Mouse (Mus musculus): ENCODE results near the gene Samd4b. TPM values are rescaled to one million over a fixed set of nuclear protein-coding genes. Genes with fewer than 3 reads are reported as not detected.
A peak's percentile ranks its signal among the peaks of the same experiment; 100 is the strongest.

Samd4b gene
- polyA plus RNA-seq, 1 experiment from 2014 or later = 35.6 TPM

DNA sequence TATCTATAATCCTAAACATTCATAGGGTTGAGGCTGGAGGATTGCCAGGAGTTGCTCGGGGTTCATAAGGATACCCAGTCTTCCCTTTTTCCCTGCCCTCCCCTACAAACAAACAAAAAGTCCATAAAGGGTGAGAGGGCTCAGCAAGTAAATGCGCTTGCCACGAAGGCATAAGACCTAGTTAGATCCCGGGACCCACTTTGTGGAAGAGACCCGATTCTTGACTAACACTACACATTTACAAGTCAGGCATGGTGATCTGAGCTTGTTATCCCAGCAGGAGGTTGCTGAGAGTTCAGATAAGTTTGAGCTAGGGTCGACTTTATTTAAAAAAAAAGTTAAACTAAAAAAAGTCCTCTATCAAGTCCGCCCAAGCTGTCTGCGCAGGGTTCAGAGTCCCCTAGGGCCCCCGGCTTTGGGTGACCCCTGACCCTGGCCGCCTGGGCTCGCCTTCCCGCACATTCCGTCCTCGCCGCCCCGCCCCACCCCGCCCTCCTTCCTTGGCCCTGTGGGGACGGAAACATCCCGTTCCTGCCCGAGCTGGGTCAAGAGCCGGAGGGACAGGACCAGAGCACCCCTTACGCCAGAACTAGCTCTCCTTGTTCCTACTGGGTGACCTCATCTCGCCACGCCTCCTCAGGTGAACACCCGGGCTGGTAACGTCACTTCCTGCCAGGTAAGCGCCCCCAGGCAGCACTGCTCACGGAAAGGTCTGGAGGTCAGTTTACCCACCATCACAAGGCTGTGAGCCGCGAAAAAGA is 221.8 kb downstream of the Samd4b start:
- 3% methylated on average over 30 of the region's 30 CpGs for WGBS
- Histone ChIP-seq H3K4me2 (replicated peaks) (peak overlapping the region; percentile 62), H3K4me1 (peaks cover 52% of the 10 kb centered on the region), H3K4me3 (peak overlapping the region; percentile 34), H3K27me3 (peaks cover 8% of the 10 kb centered on the region; the same call in 1 of the 2 replicates), H3K36me3 (peaks cover 4% of the 10 kb centered on the region; the same call in 1 of the 2 replicates), H3K27ac (peak overlapping the region; percentile 91), H3K9me3 (replicated peaks) (no peaks in the 10 kb centered on the region), H3K9ac (peak overlapping the region; percentile 59)
- no peak for ATAC-seq (ENCODE audit: low FRiP score)

DNA sequence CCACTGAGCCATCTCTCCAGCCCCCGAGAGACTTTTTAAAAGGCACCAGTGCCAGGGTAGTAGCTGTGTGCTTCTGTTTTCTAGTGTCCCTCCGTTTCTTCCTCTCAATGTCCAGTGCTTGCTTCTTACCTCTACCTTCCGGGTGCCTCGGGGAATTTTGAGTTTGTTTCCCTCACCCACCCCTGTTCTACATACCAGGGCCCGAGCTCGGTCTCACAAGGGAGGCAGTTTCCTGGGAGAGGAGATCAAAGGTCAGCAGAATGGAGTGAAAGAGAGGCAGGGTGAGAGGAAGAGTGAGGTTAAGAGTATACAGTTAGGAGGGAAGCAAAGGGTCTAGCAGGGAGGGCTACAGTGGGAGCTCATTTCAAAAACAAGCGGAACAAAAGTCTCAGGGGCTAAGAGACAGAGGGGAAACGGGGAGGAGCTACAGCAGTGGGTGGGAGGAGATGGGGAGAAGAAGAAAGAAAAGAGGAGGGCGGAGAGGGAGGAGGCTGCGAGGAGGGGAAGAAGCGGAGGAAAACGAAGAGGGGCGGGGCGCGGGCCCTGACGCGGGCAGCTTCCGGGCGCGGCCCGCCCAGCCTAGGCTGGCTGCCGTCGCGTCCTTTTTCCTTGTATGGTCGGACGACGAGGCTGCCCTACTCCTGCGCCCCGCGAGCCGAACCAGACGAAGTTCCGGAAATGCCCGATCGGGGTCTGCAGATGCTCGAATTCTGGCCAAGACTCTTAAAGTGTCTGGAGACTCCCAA is 222.6 kb downstream of the Samd4b start:
- peaks cover 4% of the 10 kb centered on the region; the same call in 1 of the 2 replicates for H3K36me3 ChIP-seq
- H3K4me3 ChIP-seq = peak overlapping the region; percentile 34
- peaks cover 53% of the 10 kb centered on the region for H3K4me1 ChIP-seq
- WGBS = 2% methylated on average over 33 of the region's 36 CpGs
- peak overlapping the region; percentile 59 for H3K9ac ChIP-seq
- H3K27me3 ChIP-seq = peaks cover 5% of the 10 kb centered on the region; the same call in 1 of the 2 replicates
- peak; percentile 30 for ATAC-seq (ENCODE audit: low FRiP score)
- peak overlapping the region; percentile 62 for H3K4me2 ChIP-seq (replicated peaks)
- no peaks in the 10 kb centered on the region for H3K9me3 ChIP-seq (replicated peaks)
- peak overlapping the region; percentile 91 for H3K27ac ChIP-seq

DNA sequence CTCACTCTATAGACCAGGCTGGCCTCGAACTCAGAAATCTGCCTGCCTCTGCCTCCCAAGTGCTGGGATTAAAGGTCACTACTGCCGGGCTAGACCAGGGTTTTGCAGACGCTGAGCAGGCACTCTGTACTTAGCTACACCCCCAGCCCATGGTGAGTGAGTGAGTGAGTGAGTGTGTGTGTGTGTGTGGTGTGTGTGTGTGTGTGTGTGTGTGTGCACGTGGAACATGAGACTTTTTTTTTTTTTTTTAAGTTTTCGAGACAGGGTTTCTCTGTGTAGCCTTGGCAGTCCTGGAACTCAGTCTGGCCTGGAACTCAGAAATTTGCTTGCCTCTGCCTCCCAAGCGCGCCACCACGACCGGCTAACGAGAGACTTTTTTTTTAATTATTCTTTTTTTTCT is 223.3 kb downstream of the Samd4b start:
- Histone ChIP-seq H3K4me2 (replicated peaks) (peak overlapping the region; percentile 62; the same call in 1 of the 2 replicates), H3K27me3 (peaks cover 5% of the 10 kb centered on the region; the same call in 1 of the 2 replicates), H3K4me3 (no peak overlapping the region), H3K9ac (no peak overlapping the region), H3K27ac (peak overlapping the region; percentile 91), H3K36me3 (peaks cover 4% of the 10 kb centered on the region; the same call in 1 of the 2 replicates), H3K4me1 (peaks cover 60% of the 10 kb centered on the region), H3K9me3 (replicated peaks) (no peaks in the 10 kb centered on the region)
- no peak for ATAC-seq (ENCODE audit: low FRiP score)
- 83% methylated on average over 10 of the region's 10 CpGs for WGBS

DNA sequence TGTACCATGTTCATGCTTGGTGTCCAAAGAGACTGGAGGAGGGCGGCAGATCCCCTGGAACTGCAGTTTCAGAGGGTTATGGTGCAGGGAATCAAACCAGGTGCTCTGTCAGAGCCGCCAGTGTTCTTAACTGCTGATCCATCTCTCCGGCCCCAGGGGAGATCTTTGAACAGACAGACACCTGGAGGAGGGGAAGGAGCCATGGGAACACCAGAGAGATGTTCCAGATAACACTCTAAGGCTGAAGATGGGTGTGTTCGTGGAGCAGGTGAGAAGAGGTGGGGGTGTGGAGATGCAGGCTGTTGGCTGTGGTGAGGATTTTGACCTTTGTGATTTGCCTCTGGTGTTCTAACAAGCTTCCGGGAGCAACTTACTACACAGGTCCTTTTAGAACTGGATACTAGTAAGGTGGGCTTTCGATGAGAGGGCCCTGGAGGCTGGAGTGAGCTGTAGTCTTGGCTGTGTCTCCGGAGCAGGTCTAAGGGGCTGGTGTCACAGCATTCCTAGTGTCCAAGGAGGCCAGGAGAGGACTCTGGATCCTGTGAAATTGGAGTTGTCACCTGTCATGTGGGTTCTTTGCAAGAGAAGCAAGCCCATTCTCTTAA is 224.0 kb downstream of the Samd4b start:
- H3K36me3 ChIP-seq = peaks cover 5% of the 10 kb centered on the region; the same call in 1 of the 2 replicates
- ATAC-seq (ENCODE audit: low FRiP score) = no peak
- H3K4me3 ChIP-seq = no peak overlapping the region
- H3K9ac ChIP-seq = no peak overlapping the region
- no peak overlapping the region for H3K4me2 ChIP-seq (replicated peaks)
- H3K27ac ChIP-seq = no peak overlapping the region
- H3K4me1 ChIP-seq = peaks cover 55% of the 10 kb centered on the region
- no peaks in the 10 kb centered on the region for H3K9me3 ChIP-seq (replicated peaks)
- H3K27me3 ChIP-seq = peaks cover 5% of the 10 kb centered on the region; the same call in 1 of the 2 replicates
- 79% methylated on average over 7 of the region's 7 CpGs for WGBS

DNA sequence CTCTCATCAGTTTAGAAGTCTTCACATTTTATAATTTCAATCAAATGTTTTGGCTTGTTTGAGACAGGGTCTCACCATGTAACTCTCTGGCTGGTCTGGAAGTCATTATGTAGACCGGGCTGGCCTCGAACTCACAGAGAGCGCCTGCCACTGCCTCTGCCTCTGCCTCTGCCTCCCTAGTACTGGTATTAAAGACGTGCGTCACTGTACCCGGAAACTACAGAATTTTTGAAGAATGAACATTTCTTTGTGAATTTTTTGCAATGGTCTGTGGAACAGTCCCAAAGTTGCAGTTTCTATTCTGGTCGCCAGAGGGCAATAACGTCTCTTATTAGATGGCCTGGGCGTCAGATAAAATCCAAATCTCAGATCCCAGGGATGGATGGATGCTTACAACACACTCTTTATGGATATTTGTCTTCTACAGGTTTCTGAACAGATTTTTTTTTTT is 224.8 kb downstream of the Samd4b start:
- peak overlapping the region; percentile 57 for H3K4me2 ChIP-seq (replicated peaks)
- H3K4me3 ChIP-seq = peak overlapping the region; percentile 81
- peaks cover 48% of the 10 kb centered on the region for H3K4me1 ChIP-seq
- peak overlapping the region; percentile 90 for H3K27ac ChIP-seq
- ATAC-seq (ENCODE audit: low FRiP score) = peak; percentile 3; the same call in 1 of the 2 replicates
- 0 out of 2 replicates have a peak overlapping the region, but pooled peaks have one; percentile 41 for H3K9ac ChIP-seq
- peaks cover 5% of the 10 kb centered on the region; the same call in 1 of the 2 replicates for H3K27me3 ChIP-seq
- H3K36me3 ChIP-seq = peaks cover 11% of the 10 kb centered on the region; the same call in 1 of the 2 replicates
- H3K9me3 ChIP-seq (replicated peaks) = no peaks in the 10 kb centered on the region
- WGBS = 2% methylated on average over 9 of the region's 9 CpGs

DNA sequence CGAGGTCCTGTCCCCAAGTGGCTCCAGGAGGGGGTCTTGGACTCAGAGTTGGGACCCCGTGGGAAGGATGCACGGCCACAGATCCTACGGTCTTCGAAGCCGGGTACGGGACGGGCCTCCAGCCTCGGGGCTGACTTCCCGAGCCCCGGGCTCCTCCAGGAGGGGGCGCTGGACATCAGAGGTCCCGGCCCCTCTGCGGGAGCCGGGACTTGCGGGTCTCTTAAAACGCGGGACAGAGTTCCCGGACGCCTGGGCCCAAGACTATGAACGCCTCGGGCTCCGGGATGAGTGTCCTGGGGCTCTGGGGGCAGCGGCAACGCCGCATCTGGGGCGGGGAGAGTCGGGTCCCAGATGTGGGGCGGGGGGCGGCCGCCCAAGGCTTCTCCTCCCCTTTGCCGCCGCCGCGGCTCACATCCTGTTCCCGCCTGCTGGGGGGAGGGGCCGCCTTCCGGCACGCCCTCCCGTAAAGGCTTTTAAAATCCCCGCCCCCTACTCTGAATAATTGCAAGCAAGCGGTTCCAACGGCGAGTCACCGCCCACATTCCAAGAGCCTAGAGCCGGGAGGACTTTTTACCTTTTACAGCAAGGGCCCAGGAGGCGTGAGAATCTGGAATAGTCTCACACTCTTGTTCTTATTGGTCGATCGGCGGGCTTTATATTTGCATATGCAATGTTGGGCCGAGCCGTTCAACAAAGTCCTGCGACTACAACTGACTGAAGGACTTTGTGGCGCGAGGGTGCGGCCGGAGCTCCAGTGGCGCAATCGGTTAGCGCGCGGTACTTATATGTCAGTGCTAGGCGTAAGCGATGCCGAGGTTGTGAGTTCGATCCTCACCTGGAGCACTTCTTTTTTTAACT is 225.5 kb downstream of the Samd4b start, which contains the start of gene Plekhg2:
TSS of gene Plekhg2 (minus strand) at position 349 of the 858 bp plus-strand sequence.
- H3K4me3 ChIP-seq = peak within 1 kb of the TSS; percentile 81
- no peaks in the 10 kb centered on the region for H3K9me3 ChIP-seq (replicated peaks)
- peak within 1 kb of the TSS; percentile 57 for H3K4me2 ChIP-seq (replicated peaks)
- H3K27ac ChIP-seq = peak within 1 kb of the TSS; percentile 90
- peaks cover 41% of the 10 kb centered on the region for H3K4me1 ChIP-seq
- H3K36me3 ChIP-seq = peaks cover 13% of the 10 kb centered on the region
- H3K27me3 ChIP-seq = no peaks in the 10 kb centered on the region
- ATAC-seq (ENCODE audit: low FRiP score) = peak; percentile 80
- peak within 1 kb of the TSS; percentile 88 for H3K9ac ChIP-seq
- under 1% methylated on average over 58 of the region's 66 CpGs for WGBS

DNA sequence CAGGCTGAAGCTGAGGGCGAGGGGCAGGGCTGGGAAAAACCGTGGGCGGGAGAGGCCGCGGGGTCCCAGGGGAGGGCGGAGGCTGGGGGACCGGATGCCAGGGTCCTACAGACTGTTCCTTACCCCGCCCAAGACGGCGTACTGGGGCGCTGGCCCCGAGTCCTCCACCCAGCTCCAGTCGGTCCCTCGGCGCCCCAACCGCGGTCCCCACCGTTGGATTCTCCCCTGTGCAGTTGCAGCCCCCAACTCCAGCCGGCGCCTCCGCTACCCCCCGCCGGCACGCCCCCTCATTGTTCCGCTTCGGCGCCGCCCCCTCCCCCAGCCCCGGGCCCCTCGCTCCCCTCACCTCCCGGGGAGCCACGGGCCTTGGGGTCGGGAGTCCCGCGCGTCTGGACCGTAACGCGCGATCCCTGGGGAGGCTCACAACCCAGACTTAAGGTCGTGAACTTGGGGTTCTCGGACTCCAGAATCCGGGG is 226.4 kb downstream of the Samd4b start:
- peaks cover 38% of the 10 kb centered on the region for H3K4me1 ChIP-seq
- WGBS = 1% methylated on average over 42 of the region's 43 CpGs

DNA sequence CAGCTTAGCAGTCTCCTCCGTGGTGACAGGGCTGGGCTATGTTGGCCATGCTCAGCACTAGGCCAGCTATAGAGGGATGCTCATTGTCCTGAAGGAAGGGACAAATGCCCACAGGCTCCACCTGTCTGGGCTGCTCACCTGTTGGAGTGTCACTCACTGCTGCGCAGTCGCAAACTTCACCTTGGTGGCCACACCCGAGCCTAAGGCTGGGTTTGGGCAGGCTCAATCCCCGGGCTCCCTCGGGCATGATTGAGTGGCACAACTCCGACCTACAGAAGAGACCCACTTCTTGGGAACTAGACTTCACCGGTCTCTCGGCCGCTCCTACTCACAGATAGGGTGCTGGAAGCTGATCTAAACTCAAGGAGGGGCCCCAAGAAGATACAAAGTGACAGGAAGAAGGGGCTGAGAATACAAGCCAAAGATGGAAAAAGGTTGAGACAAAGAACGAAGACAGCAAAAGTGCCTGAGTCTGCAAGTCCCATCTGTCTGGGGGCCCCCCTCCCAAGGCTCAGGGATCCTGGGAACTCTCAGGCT is 226.9 kb downstream of the Samd4b start:
- peak overlapping the region; percentile 81 for H3K4me3 ChIP-seq
- no peaks in the 10 kb centered on the region for H3K27me3 ChIP-seq
- peaks cover 26% of the 10 kb centered on the region for H3K36me3 ChIP-seq
- H3K4me1 ChIP-seq = peaks cover 33% of the 10 kb centered on the region
- peak overlapping the region; percentile 57 for H3K4me2 ChIP-seq (replicated peaks)
- WGBS = 9% methylated on average over 11 of the region's 11 CpGs
- peak overlapping the region; percentile 88 for H3K9ac ChIP-seq
- no peaks in the 10 kb centered on the region for H3K9me3 ChIP-seq (replicated peaks)
- no peak for ATAC-seq (ENCODE audit: low FRiP score)
- peak overlapping the region; percentile 90 for H3K27ac ChIP-seq

More for the DNA sequence above, 226.4 kb downstream of the Samd4b start:
- Histone ChIP-seq H3K27ac (peak overlapping the region; percentile 90), H3K4me2 (replicated peaks) (peak overlapping the region; percentile 57), H3K9ac (peak overlapping the region; percentile 88), H3K36me3 (peaks cover 21% of the 10 kb centered on the region), H3K4me3 (peak overlapping the region; percentile 81), H3K9me3 (replicated peaks) (no peaks in the 10 kb centered on the region), H3K27me3 (no peaks in the 10 kb centered on the region)
- peak; percentile 9 for ATAC-seq (ENCODE audit: low FRiP score)

DNA sequence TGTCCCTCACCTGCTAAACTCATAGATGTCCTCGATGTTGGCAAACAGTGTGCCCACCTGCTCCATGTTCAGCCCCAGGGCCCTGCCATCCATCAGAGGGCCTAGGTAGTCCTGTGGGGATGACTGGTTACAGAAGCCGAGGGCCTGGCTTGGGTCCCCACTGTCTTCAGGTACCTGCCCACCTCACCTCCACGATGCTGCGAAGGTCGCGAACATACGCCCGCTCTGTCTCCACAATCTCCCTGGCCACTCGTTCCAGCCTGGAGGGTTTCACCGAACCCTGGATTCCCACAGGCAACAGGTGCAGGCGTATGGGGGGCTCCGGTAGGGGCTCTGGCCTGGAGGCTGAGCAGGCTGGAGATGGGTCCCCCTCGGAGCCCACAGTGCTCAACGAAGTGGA is 227.9 kb downstream of the Samd4b start:
- H3K9me3 ChIP-seq (replicated peaks) = no peaks in the 10 kb centered on the region
- H3K4me2 ChIP-seq (replicated peaks) = peak overlapping the region; percentile 57
- WGBS = 94% methylated on average over 14 of the region's 14 CpGs
- H3K9ac ChIP-seq = peak overlapping the region; percentile 88; the same call in 1 of the 2 replicates
- H3K27ac ChIP-seq = no peak overlapping the region
- H3K36me3 ChIP-seq = peaks cover 36% of the 10 kb centered on the region
- peak overlapping the region; percentile 81 for H3K4me3 ChIP-seq
- no peak for ATAC-seq (ENCODE audit: low FRiP score)
- H3K4me1 ChIP-seq = peaks cover 25% of the 10 kb centered on the region
- no peaks in the 10 kb centered on the region for H3K27me3 ChIP-seq

DNA sequence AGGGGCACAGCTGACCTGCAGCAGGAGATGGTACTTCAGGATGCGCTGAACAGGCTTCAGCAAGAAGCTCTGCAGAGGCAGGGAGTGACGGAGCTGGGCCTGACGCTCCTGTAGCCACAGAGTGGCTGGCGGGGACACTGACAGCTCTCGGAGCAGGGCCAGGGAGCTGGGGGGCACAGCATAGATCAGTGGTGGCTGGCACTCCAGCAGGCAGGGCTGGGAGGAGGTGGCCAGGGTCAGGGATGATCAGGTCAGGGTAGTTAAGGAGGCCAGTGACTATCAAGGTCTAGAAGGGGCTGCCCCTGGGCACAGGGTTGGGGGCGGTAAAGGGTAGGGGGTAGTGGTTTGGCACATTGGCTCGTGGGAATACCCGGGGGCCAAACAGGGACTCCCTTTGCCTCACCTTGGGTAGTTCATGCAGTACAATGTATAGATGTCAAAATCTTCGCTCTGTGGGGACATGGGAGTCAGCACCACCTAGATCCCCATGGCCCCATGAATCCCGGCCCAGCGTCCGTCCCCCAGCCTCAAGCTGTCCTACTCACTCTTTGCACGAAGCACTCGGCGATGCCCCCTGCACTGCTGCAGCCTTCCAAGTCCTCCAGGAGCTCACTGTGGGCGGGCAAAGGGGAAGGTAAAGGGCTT is 229.5 kb downstream of the Samd4b start:
- Histone ChIP-seq H3K36me3 (peaks cover 52% of the 10 kb centered on the region), H3K27me3 (no peaks in the 10 kb centered on the region), H3K9me3 (replicated peaks) (no peaks in the 10 kb centered on the region), H3K4me1 (peaks cover 18% of the 10 kb centered on the region), H3K27ac (no peak overlapping the region), H3K4me2 (replicated peaks) (no peak overlapping the region), H3K9ac (no peak overlapping the region), H3K4me3 (no peak overlapping the region)
- ATAC-seq (ENCODE audit: low FRiP score) = no peak
- 91% methylated on average over 16 of the region's 16 CpGs for WGBS

Measured in hindbrain, embryonic 12.5 days (tissue).